Mouse (Mus musculus) neural tube, embryonic 10.5 days (tissue): ENCODE measurements at regions not wholly inside any gene's neighbourhood (a gene's known extent, or its start where the extent isn't known, plus 50 kb on each side); places are given as distances from the start of the nearest gene placed in this dataset.

Source experiments
- DNase-seq: peaks from one replicate; pipeline ENCODE4 v3.0.0-alpha.2; 2017; ENCODE audit warnings: low spot score; ENCODE audit errors: extremely low spot score

- DNase-seq, result peak; percentile 33
These were observed 531.1 kb upstream of the Tbx3 start for GRCm38 (mm10) chr5:119139336-119139735.

GRCm38 (mm10) chr5:119139816-119140215, 530.7 kb upstream of the Tbx3 start:
- DNase-seq, result no peak

GRCm38 (mm10) chr5:119143411-119143810, 527.1 kb upstream of the Tbx3 start:
- no peak for DNase-seq

GRCm38 (mm10) chr5:119149389-119150185, 520.9 kb upstream of the Tbx3 start:
- DNase-seq, result no peak

GRCm38 (mm10) chr5:119153086-119153485, 517.4 kb upstream of the Tbx3 start:
- DNase-seq, result no peak

GRCm38 (mm10) chr5:119156638-119157037, 513.8 kb upstream of the Tbx3 start:
- DNase-seq, result no peak

- DNase-seq, result no peak
These were observed 512.3 kb upstream of the Tbx3 start for GRCm38 (mm10) chr5:119158171-119158570.

- no peak for DNase-seq
These were observed 508.3 kb upstream of the Tbx3 start for GRCm38 (mm10) chr5:119162132-119162675.

GRCm38 (mm10) chr5:119167718-119168117, 502.8 kb upstream of the Tbx3 start:
- DNase-seq, result no peak

- no peak for DNase-seq
These were observed 501.2 kb upstream of the Tbx3 start for GRCm38 (mm10) chr5:119169274-119169673.

GRCm38 (mm10) chr5:119171626-119172025, 498.8 kb upstream of the Tbx3 start:
- no peak for DNase-seq

- DNase-seq, result no peak
These were observed 491.7 kb upstream of the Tbx3 start for GRCm38 (mm10) chr5:119178805-119179204.

GRCm38 (mm10) chr5:119183545-119184047, 486.9 kb upstream of the Tbx3 start:
- DNase-seq, result no peak

- DNase-seq, result no peak
These were observed 483.9 kb upstream of the Tbx3 start for GRCm38 (mm10) chr5:119186611-119187010.

- no peak for DNase-seq
These were observed 482.0 kb upstream of the Tbx3 start for GRCm38 (mm10) chr5:119188476-119188875.

GRCm38 (mm10) chr5:119193699-119194681, 476.5 kb upstream of the Tbx3 start:
- DNase-seq, result no peak

- no peak for DNase-seq
These were observed 470.6 kb upstream of the Tbx3 start for GRCm38 (mm10) chr5:119199906-119200305.

- DNase-seq, result no peak
These were observed 469.2 kb upstream of the Tbx3 start for GRCm38 (mm10) chr5:119201251-119201650.

GRCm38 (mm10) chr5:119204736-119205135, 465.7 kb upstream of the Tbx3 start:
- no peak for DNase-seq

- no peak for DNase-seq
These were observed 462.4 kb upstream of the Tbx3 start for GRCm38 (mm10) chr5:119208077-119208476.

GRCm38 (mm10) chr5:119213196-119213595, 457.3 kb upstream of the Tbx3 start:
- DNase-seq, result no peak
